Mouse (Mus musculus) left cerebral cortex, postnatal 36 days (tissue): ENCODE data around the gene Trpv2. TPM values are rescaled to one million over a fixed set of nuclear protein-coding genes. Genes with fewer than 3 reads are reported as not detected.

Source experiments
- DNase-seq, 2 experiments: peaks; one replicate each; pipeline ENCODE4 v3.0.0; 2021 to 2022; ENCODE audit warnings: low spot score in 2 of 2, mixed read lengths in 1 of 2
- intact Hi-C: fragments of 180-260 bp; cut with DNase I; formaldehyde crosslinking; loops from one replicate; pipeline ENCODE4 v1.15.1; 2025
- total RNA-seq, 2 experiments: library from RNA; stranded (reverse); gene quantifications; 2 replicates each; pipeline ENCODE4 v1.2.3; 2021

Trpv2 gene
- total RNA-seq, 2 experiments from 2014 or later: 17.5 to 19.2 TPM

GRCm38 (mm10) chr11:62615456-62615855 is 41.2 kb downstream of the Trpv2 start:
- no peak for DNase-seq
- intact Hi-C loops: no loop called here

DNA sequence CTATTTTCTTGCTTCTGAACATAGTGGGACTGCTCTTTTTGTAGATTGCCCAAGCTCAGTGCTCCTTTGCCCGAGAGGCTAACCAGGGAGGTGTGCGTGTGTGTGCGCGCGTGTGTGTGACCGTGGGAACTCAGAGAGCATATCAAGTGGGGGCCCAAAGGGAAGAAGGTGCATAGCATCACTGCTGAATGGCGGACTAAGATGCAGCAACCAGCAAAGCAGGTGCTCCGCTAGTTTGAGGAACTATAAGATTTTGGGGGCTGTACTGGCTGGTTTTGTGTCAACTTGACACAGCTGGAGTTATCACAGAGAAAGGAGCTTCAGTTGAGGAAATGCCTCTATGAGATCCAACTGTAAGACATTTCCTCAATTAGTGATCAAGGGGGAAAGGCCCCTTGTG is 46.8 kb downstream of the Trpv2 start:
- intact Hi-C loops: no loop called here
- no peak for DNase-seq

DNA sequence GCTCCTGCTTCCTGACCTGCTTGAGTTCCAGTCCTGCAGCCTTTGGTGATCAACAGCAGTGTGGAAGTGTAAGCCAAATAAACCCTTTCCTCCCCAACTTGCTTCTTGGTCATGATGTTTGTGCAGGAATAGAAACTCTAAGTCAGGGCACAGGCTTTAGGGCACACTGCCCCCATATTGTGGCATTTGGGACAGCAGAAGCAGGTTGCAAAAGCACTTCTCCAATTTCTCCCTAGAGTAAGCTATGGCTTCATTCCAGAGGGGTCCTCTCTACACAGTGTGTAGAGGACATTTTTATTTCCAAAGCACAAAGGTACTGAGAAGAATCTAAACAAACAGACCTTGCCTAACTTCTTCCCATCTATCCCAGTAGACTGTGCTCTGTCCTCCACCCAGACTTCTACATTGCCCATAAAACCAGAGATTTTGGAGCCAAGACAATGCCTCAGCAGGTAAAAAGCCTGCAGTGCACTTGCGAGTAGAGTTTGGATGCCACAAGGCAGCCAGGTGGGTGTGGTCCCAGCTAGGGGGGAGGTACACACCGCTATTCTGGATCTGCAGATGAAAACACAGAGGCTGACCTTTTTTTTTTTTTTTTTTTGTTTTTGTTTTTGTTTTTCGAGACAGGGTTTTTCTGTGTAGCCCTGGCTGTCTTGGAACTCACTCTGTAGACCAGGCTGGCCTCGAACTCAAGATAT is 47.4 kb downstream of the Trpv2 start:
- intact Hi-C loops: no loop called here
- DNase-seq: no peak

DNA sequence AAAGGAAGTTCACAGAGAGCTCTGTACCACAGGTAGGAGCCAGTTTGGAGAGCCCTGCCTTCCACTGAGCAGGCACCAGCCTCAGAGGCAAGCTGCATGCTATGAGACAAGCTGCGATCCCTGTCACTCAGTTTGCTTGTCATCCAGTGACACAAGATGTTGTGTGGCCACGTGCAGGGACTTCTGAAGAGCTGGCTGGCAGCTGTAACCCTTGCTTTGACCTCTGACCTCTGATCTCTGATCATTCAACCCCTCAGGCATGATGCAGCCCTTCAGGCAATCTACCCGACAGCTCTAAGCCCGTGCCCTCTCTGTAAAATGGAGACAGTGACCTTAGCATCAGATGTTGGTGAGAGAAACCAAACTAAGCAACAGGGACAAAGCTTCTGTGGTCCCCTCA is 48.6 kb downstream of the Trpv2 start:
- intact Hi-C loops: no loop called here
- no peak for DNase-seq

GRCm38 (mm10) chr11:62624341-62625291 is 50.3 kb downstream of the Trpv2 start:
- intact Hi-C loops: no loop called here
- DNase-seq: peak in 1 of 2 experiments; percentile 47

DNA sequence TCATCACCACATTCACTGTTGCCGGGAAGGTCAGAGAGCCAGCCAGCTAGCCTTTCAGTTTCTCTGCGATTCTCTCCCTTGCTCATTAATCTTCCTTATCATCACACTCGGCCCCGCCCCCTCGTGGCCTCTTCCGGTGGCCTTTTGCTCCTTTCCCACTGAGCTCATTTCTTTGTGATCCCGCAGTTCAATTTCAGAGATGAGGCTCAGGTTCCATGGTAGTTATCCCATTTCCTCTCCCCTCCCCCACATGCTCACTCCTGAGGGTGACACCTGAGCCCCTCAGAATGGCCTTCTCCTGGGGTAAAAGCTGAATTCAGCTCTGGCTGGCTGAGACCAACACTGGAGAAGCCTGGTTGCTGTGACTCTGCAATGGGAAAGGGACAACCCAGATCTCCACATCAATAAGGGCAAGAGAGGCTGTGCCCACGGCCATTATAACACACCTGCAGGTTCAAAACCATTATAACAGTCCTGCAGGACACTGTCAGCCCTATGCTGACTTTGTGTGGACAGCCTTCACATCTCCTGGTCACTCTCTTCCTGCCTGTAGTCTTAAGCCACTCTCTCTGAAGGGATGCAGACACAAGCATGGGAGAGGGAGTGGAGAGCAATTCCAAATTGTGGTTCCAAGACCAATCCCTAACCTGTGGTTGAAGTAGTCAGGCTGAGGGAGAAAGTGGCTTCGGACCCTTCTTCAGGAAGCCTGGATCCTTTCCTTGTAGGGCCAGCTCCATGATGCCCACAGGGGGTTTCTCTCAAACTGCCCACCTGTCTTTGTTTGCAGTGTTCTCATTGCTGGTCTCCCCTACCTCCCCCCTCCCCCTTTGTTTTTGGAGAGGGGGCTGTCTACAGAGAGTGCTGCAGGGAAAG is 55.3 kb downstream of the Trpv2 start:
- intact Hi-C loops: no loop called here
- no peak for DNase-seq

DNA sequence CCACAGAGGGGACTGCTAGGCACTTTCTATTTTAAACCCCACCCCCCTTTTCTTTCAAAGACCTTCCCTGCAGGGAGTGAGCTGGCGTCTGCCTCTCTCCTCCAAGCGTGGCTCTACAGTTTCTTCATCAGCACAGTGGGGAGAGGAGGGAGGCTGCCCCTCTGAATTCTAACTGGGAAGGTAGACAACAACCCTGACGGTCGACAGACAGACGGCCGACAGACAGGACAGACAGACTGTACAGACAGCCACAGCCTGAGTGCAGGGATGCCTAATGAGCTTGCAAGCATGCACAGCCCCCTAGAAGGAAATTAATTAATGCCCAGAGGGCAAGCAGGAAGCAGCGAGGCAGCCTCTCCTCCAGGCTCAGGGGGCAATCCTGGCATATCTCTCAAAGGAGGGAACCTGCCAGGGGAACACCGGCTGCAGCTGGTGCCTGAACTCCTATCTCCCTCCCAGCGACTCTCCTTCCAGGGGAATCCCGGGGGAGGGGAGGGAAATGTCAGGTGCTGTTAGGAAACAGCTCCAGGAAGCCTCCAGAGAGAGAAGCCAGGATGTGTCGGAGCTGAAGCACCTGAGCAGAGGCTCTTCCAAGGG is 56.0 kb downstream of the Trpv2 start:
- DNase-seq: no peak
- intact Hi-C loops: no loop called here

GRCm38 (mm10) chr11:62631138-62631537 is 56.9 kb downstream of the Trpv2 start:
- intact Hi-C loops: no loop called here
- no peak for DNase-seq

GRCm38 (mm10) chr11:62635406-62635805 is 61.1 kb downstream of the Trpv2 start:
- intact Hi-C loops: no loop called here
- DNase-seq: no peak

GRCm38 (mm10) chr11:62636105-62636839 is 62.0 kb downstream of the Trpv2 start:
- DNase-seq: no peak
- intact Hi-C loops: no loop called here

DNA sequence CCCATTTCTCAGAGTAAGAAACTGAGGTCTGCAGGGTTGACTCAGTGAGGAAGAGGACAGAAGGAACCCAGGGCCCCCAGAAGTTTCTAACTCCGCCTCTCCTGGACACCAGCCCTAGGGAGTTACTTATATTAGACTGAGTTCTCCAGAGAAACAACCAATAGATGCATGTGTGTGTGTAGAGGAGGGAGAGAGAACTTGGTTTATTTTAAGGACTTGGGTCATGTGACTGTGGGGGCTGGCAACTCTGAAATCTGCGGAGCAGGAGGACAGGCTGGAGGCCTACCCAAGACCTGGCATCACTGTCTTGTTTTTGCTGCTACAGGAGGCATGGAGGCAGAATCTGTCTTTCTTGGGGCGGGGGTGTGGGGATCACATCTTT is 62.5 kb downstream of the Trpv2 start:
- intact Hi-C loops: no loop called here
- peak; percentile 61 to 68 for DNase-seq

GRCm38 (mm10) chr11:62637401-62637800 is 63.1 kb downstream of the Trpv2 start:
- intact Hi-C loops: no loop called here
- no peak for DNase-seq

- no peak for DNase-seq
- intact Hi-C loops: no loop called here
Observed at GRCm38 (mm10) chr11:62637806-62638205, 63.5 kb downstream of the Trpv2 start.

GRCm38 (mm10) chr11:62638402-62638801 is 64.1 kb downstream of the Trpv2 start:
- DNase-seq: no peak
- intact Hi-C loops: no loop called here

GRCm38 (mm10) chr11:62640378-62640777 is 66.1 kb downstream of the Trpv2 start:
- DNase-seq: no peak
- intact Hi-C loops: no loop called here

GRCm38 (mm10) chr11:62642023-62642844 is 67.9 kb downstream of the Trpv2 start:
- DNase-seq: no peak
- intact Hi-C loops: no loop called here

GRCm38 (mm10) chr11:62643011-62643631 is 68.8 kb downstream of the Trpv2 start:
- no peak for DNase-seq
- intact Hi-C loops: no loop called here
